Mouse (Mus musculus): ENCODE results near the gene St8sia1. TPM values are rescaled to one million over a fixed set of nuclear protein-coding genes. Genes with fewer than 3 reads are reported as not detected.

St8sia1 gene
- total and polyA plus RNA-seq, 3 experiments = 0.01 TPM; not detected in 2

GRCm38 (mm10) chr6:142845066-142845465, 119.2 kb downstream of the St8sia1 start:
- H3K4me1 ChIP-seq (ENCODE audit: control insufficient read depth in 1 of 2, insufficient read depth in 2 of 2, low read length in 2 of 2) = no peaks in the 10 kb centered on the region
- H3K9ac ChIP-seq (ENCODE audit: control insufficient read depth, low read depth, low read length, poor library complexity, severe bottlenecking) = no peak overlapping the region
- H3K9me3 ChIP-seq (replicated peaks; ENCODE audit: insufficient read depth, low read length) = no peaks in the 10 kb centered on the region
- TF ChIP-seq SIN3A (IDR thresholded peaks at IDR 0.05; ENCODE audit: low read length) = no peak
- no peak for TF ChIP-seq POLR2AphosphoS5 (IDR thresholded peaks at IDR 0.05; ENCODE audit: borderline replicate concordance, low read depth, low read length)
- no peak for TF ChIP-seq NELFE (IDR thresholded peaks at IDR 0.05; ENCODE audit: low read depth, low read length)
- no peak for TF ChIP-seq ZKSCAN1 (IDR thresholded peaks at IDR 0.05; ENCODE audit: low read depth, low read length)
- no peak for TF ChIP-seq MEF2A (IDR thresholded peaks at IDR 0.05; ENCODE audit: extremely low read depth, insufficient replicate concordance, low read depth, low read length, poor library complexity, severe bottlenecking)
- no peaks in the 10 kb centered on the region for H3K27me3 ChIP-seq (ENCODE audit: control insufficient read depth in 1 of 2, insufficient read depth in 2 of 2, low read length in 2 of 2)
- H3K79me2 ChIP-seq (ENCODE audit: control insufficient read depth, insufficient read depth, low read length, poor library complexity) = no peaks in the 10 kb centered on the region
- no peaks in the 10 kb centered on the region for H3K36me3 ChIP-seq (ENCODE audit: control insufficient read depth in 1 of 2, insufficient read depth in 2 of 2, low read length in 2 of 2)
- H3K27ac ChIP-seq (ENCODE audit: control insufficient read depth, low read depth, low read length) = no peak overlapping the region
- DNase-seq (ENCODE audit: low read depth, low spot score) = no peak
- H3K4me3 ChIP-seq (ENCODE audit: control insufficient read depth in 1 of 2, insufficient read depth in 1 of 2, low read depth in 2 of 2, low read length in 2 of 2) = no peak overlapping the region

GRCm38 (mm10) chr6:142844061-142844460, 120.2 kb downstream of the St8sia1 start:
- no peak for DNase-seq (ENCODE audit: low read depth, low spot score)
- H3K27ac ChIP-seq (ENCODE audit: control insufficient read depth, low read depth, low read length) = no peak overlapping the region
- no peaks in the 10 kb centered on the region for H3K9me3 ChIP-seq (replicated peaks; ENCODE audit: insufficient read depth, low read length)
- H3K4me1 ChIP-seq (ENCODE audit: control insufficient read depth in 1 of 2, insufficient read depth in 2 of 2, low read length in 2 of 2) = no peaks in the 10 kb centered on the region
- H3K36me3 ChIP-seq (ENCODE audit: control insufficient read depth in 1 of 2, insufficient read depth in 2 of 2, low read length in 2 of 2) = no peaks in the 10 kb centered on the region
- H3K4me3 ChIP-seq (ENCODE audit: control insufficient read depth in 1 of 2, insufficient read depth in 1 of 2, low read depth in 2 of 2, low read length in 2 of 2) = no peak overlapping the region
- TF ChIP-seq MYC (IDR thresholded peaks at IDR 0.05; ENCODE audit: low read depth, low read length) (no peak), JUND (IDR thresholded peaks at IDR 0.05; ENCODE audit: low read depth, low read length) (no peak), E2F4 (IDR thresholded peaks at IDR 0.05; ENCODE audit: borderline replicate concordance, low read depth, low read length) (no peak), CTCF (IDR thresholded peaks at IDR 0.05 in 2 of 3, conservative IDR thresholded peaks at IDR 0.05 in 1 of 3; ENCODE audit: control insufficient read depth in 1 of 3, insufficient read depth in 1 of 3, low read depth in 2 of 3, low read length in 3 of 3, poor library complexity in 1 of 3, severe bottlenecking in 1 of 3) (no peak), MAX (IDR thresholded peaks at IDR 0.05; ENCODE audit: low read length) (no peak)
- no peaks in the 10 kb centered on the region for H3K79me2 ChIP-seq (ENCODE audit: control insufficient read depth, insufficient read depth, low read length, poor library complexity)
- no peak overlapping the region for H3K9ac ChIP-seq (ENCODE audit: control insufficient read depth, low read depth, low read length, poor library complexity, severe bottlenecking)
- no peaks in the 10 kb centered on the region for H3K27me3 ChIP-seq (ENCODE audit: control insufficient read depth in 1 of 2, insufficient read depth in 2 of 2, low read length in 2 of 2)

GRCm38 (mm10) chr6:142838501-142838900, 125.8 kb downstream of the St8sia1 start:
- Histone ChIP-seq H3K9me3 (replicated peaks; ENCODE audit: insufficient read depth, low read length) (no peaks in the 10 kb centered on the region), H3K9ac (ENCODE audit: control insufficient read depth, low read depth, low read length, poor library complexity, severe bottlenecking) (no peak overlapping the region), H3K4me1 (ENCODE audit: control insufficient read depth in 1 of 2, insufficient read depth in 2 of 2, low read length in 2 of 2) (no peaks in the 10 kb centered on the region), H3K27ac (ENCODE audit: control insufficient read depth, low read depth, low read length) (no peak overlapping the region), H3K4me3 (ENCODE audit: control insufficient read depth in 1 of 2, insufficient read depth in 1 of 2, low read depth in 2 of 2, low read length in 2 of 2) (no peak overlapping the region), H3K79me2 (ENCODE audit: control insufficient read depth, insufficient read depth, low read length, poor library complexity) (no peaks in the 10 kb centered on the region), H3K36me3 (ENCODE audit: control insufficient read depth in 1 of 2, insufficient read depth in 2 of 2, low read length in 2 of 2) (no peaks in the 10 kb centered on the region), H3K27me3 (ENCODE audit: control insufficient read depth in 1 of 2, insufficient read depth in 2 of 2, low read length in 2 of 2) (no peaks in the 10 kb centered on the region)
- DNase-seq (ENCODE audit: low read depth, low spot score) = no peak
- TF ChIP-seq MEF2A (IDR thresholded peaks at IDR 0.05; ENCODE audit: extremely low read depth, insufficient replicate concordance, low read depth, low read length, poor library complexity, severe bottlenecking) (no peak), KAT2A (conservative IDR thresholded peaks at IDR 0.05; ENCODE audit: low read depth, low read length) (no peak), POLR2AphosphoS2 (IDR thresholded peaks at IDR 0.05; ENCODE audit: low read length) (no peak), SMC3 (IDR thresholded peaks at IDR 0.05; ENCODE audit: low read depth, low read length) (no peak), HCFC1 (IDR thresholded peaks at IDR 0.05; ENCODE audit: low read depth, low read length) (no peak), RCOR1 (IDR thresholded peaks at IDR 0.05; ENCODE audit: low read depth, low read length) (no peak), NRF1 (IDR thresholded peaks at IDR 0.05; ENCODE audit: insufficient read depth, low read depth, low read length, poor library complexity, severe bottlenecking) (no peak), ZKSCAN1 (IDR thresholded peaks at IDR 0.05; ENCODE audit: low read depth, low read length) (no peak), MAX (IDR thresholded peaks at IDR 0.05; ENCODE audit: low read length) (no peak), MAZ (IDR thresholded peaks at IDR 0.05; ENCODE audit: low read depth, low read length) (no peak), GABPA (IDR thresholded peaks at IDR 0.05; ENCODE audit: low read depth, low read length) (no peak), TAL1 (IDR thresholded peaks at IDR 0.05; ENCODE audit: low read length) (no peak), MXI1 (IDR thresholded peaks at IDR 0.05; ENCODE audit: low read depth, low read length) (no peak), MAFK (IDR thresholded peaks at IDR 0.05; ENCODE audit: borderline replicate concordance, low read depth, low read length) (no peak), CTCF (IDR thresholded peaks at IDR 0.05 in 2 of 3, conservative IDR thresholded peaks at IDR 0.05 in 1 of 3; ENCODE audit: control insufficient read depth in 1 of 3, insufficient read depth in 1 of 3, low read depth in 2 of 3, low read length in 3 of 3, poor library complexity in 1 of 3, severe bottlenecking in 1 of 3) (no peak), SIN3A (IDR thresholded peaks at IDR 0.05; ENCODE audit: low read length) (no peak), ELF1 (IDR thresholded peaks at IDR 0.05; ENCODE audit: low read depth, low read length) (no peak)
